ENCODE assay signal across 10 mouse cellular contexts in genomic region chr11:84817362-84817761, GRCm38 (mm10). TPM values are rescaled to one million over a fixed set of nuclear protein-coding genes. Genes with fewer than 3 reads are reported as not detected.
DNase-seq lines count a peak whose midpoint lies in the region; ATAC-seq and TF ChIP-seq lines count a peak whose summit lies in the region.
"Had no signal": no experiment of that assay in that cellular context is flagged by ENCODE, and none has a peak within 500 bp of the region (broad histone marks: within the 10 kb centered on the region; RNA-seq: fewer than 3 reads in every experiment).

No protein-coding gene starts in this region.

- DNase-seq in gastrocnemius, adult 2 months: peak; percentile 45
- no peak for DNase-seq in gastrocnemius, postnatal 36 days
- peak; percentile 31 for DNase-seq in midbrain, postnatal 0 days (ENCODE audit: low spot score)
- DNase-seq in midbrain, embryonic 10.5 days (ENCODE audit: low spot score): no peak
- no peak for DNase-seq in Patski (ENCODE audit: low read depth, low spot score)
- DNase-seq in naive thymus-derived CD4-positive, alpha-beta T cell, adult 2 months (ENCODE audit: low read depth): peak; percentile 46

- no peak overlapping the region for H3K4me3 ChIP-seq in gastrocnemius, adult 2 months
- H3K4me3 ChIP-seq in midbrain, postnatal 0 days (ENCODE audit: low read depth, low read length): no peak overlapping the region
- no peak overlapping the region for H3K4me3 ChIP-seq in midbrain, embryonic 10.5 days
- no peak overlapping the region for H3K4me3 ChIP-seq in heart, embryonic 11.5 days (ENCODE audit: low read depth, low read length)

- in situ Hi-C loops in Patski (cut with MboI; ENCODE audit: low pct_unique_long_range_greater_than_20kb): loop anchor here (5.0 to 10.0 kb wide), 2 partner anchors 550 to 673 kb away; no protein-coding TSS in a partner anchor

- H3K36me3 ChIP-seq in midbrain, postnatal 0 days (ENCODE audit: insufficient read depth, low read length): no peaks in the 10 kb centered on the region; the same call in 1 of the 2 replicates
- H3K36me3 ChIP-seq in midbrain, embryonic 10.5 days: peaks cover 16% of the 10 kb centered on the region
- H3K36me3 ChIP-seq in heart, embryonic 11.5 days (ENCODE audit: control insufficient read depth, insufficient read depth, low read length): no peaks in the 10 kb centered on the region
- H3K36me3 ChIP-seq: embryonic facial prominence, embryonic 12.5 days; neural tube, embryonic 12.5 days had no signal

- no peak for ATAC-seq in midbrain, postnatal 0 days (ENCODE audit: low FRiP score)
- ATAC-seq in Patski: no peak
- ATAC-seq in granulocyte monocyte progenitor cell, adult 5-6 weeks (replicated peaks; ENCODE audit: poor library complexity, severe bottlenecking): no peak
- ATAC-seq in heart, embryonic 11.5 days (replicated peaks; ENCODE audit: insufficient number of reproducible peaks, low FRiP score, low TSS enrichment): no peak

- no peak overlapping the region for H3K27ac ChIP-seq in gastrocnemius, adult 2 months
- H3K27ac ChIP-seq in midbrain, postnatal 0 days (ENCODE audit: low read depth, low read length): no peak overlapping the region
- no peak overlapping the region for H3K27ac ChIP-seq in midbrain, embryonic 10.5 days (replicated peaks)
- H3K27ac ChIP-seq in heart, embryonic 11.5 days (ENCODE audit: low read depth, low read length): no peak overlapping the region
- H3K27ac ChIP-seq: embryonic facial prominence, embryonic 12.5 days; neural tube, embryonic 12.5 days had no signal

- no peaks in the 10 kb centered on the region for H3K4me1 ChIP-seq in midbrain, postnatal 0 days (ENCODE audit: insufficient read depth, low read length)
- H3K4me1 ChIP-seq in midbrain, embryonic 10.5 days: peaks cover 20% of the 10 kb centered on the region
- H3K4me1 ChIP-seq in heart, embryonic 11.5 days (ENCODE audit: control insufficient read depth, insufficient read depth, low read length): peaks cover 5% of the 10 kb centered on the region; the same call in 1 of the 2 replicates
- H3K4me1 ChIP-seq: embryonic facial prominence, embryonic 12.5 days had no signal

- no peaks in the 10 kb centered on the region for H3K27me3 ChIP-seq in midbrain, postnatal 0 days (ENCODE audit: insufficient read depth, low read length)
- no peaks in the 10 kb centered on the region for H3K27me3 ChIP-seq in midbrain, embryonic 10.5 days (ENCODE audit: low read depth, poor library complexity, severe bottlenecking)
- no peaks in the 10 kb centered on the region for H3K27me3 ChIP-seq in Patski
- peaks cover 5% of the 10 kb centered on the region; the same call in 1 of the 2 replicates for H3K27me3 ChIP-seq in heart, embryonic 11.5 days (ENCODE audit: control insufficient read depth, insufficient read depth, low read length)
- H3K27me3 ChIP-seq: embryonic facial prominence, embryonic 12.5 days; neural tube, embryonic 12.5 days had no signal

- peak; percentile 31; the same call in 1 of the 2 replicates for TF ChIP-seq CTCF in gastrocnemius, adult 2 months (IDR thresholded peaks at IDR 0.05)
- TF ChIP-seq CTCF in midbrain, postnatal 0 days (IDR thresholded peaks at IDR 0.05): peak; percentile 58
- TF ChIP-seq CTCF in Patski (IDR thresholded peaks at IDR 0.05): peak; percentile 46

- no peak overlapping the region for H3K9ac ChIP-seq in midbrain, postnatal 0 days (replicated peaks; ENCODE audit: low read length, poor library complexity, severe bottlenecking)
- no peak overlapping the region for H3K9ac ChIP-seq in heart, embryonic 11.5 days (ENCODE audit: low read depth, low read length)
- H3K9ac ChIP-seq: neural tube, embryonic 12.5 days had no signal

- H3K9me3 ChIP-seq in midbrain, postnatal 0 days (ENCODE audit: low read length): no peaks in the 10 kb centered on the region
- no peaks in the 10 kb centered on the region for H3K9me3 ChIP-seq in midbrain, embryonic 10.5 days (replicated peaks)
- H3K9me3 ChIP-seq in heart, embryonic 11.5 days (replicated peaks; ENCODE audit: control insufficient read depth, low read length): no peaks in the 10 kb centered on the region
- H3K9me3 ChIP-seq: embryonic facial prominence, embryonic 12.5 days; neural tube, embryonic 12.5 days had no signal

- POLR2A ChIA-PET in Patski (lab: Charles Lee): interaction anchor here (0.6 to 2.0 kb wide), 2 partner anchors 53 to 446 kb away, joined by 3 to 6 read pairs; partner anchors contain the start of gene Ggnbp2

- CTCF ChIA-PET in Patski (lab: Charles Lee): interaction anchor here (1.1 to 1.4 kb wide), 6 partner anchors 19 to 553 kb away, joined by 3 to 6 read pairs (median 3); no protein-coding TSS in a partner anchor

- intact Hi-C loops in gastrocnemius, adult 2 months (cut with DNase I): loop anchor here (10.0 kb wide), 1 partner anchor 303 kb away; the partner anchor contains the start of gene Aatf
- intact Hi-C loops in gastrocnemius, postnatal 36 days (cut with DNase I): loop anchor here (5.0 kb wide), 1 partner anchor 390 kb away; no protein-coding TSS in a partner anchor

- no peak overlapping the region for H3K4me2 ChIP-seq in midbrain, postnatal 0 days (ENCODE audit: low read depth, low read length, poor library complexity, severe bottlenecking)
- no peak overlapping the region for H3K4me2 ChIP-seq in heart, embryonic 11.5 days

- WGBS in midbrain, postnatal 0 days: 80% methylated on average over 6 of the region's 6 CpGs
- 82% methylated on average over 6 of the region's 6 CpGs for WGBS in midbrain, embryonic 10.5 days
- WGBS in heart, embryonic 11.5 days (ENCODE audit: insufficient replicate concordance): 77% methylated on average over 6 of the region's 6 CpGs

RNA-seq across cellular contexts. Expression of gene Mrm1, which starts 2.0 kb away (rescaled TPM):
- 1 to 10 TPM; 7.7 to 9.1 TPM for total RNA-seq in gastrocnemius, adult 2 months (2021)
- total RNA-seq in gastrocnemius, postnatal 36 days (2021): 1 to 10 TPM; 6.0 to 8.9 TPM
- 14.2 and 15.5 TPM in 2 replicates for total RNA-seq in midbrain, postnatal 0 days (2014; rRNA removed)
- 13.1 and 16.9 TPM in 2 replicates for polyA plus RNA-seq in midbrain, postnatal 0 days (2015; fragmentation: Nextera tagmentation; extraction: Ambion mirVana)
- polyA plus RNA-seq in midbrain, embryonic 10.5 days (2016; fragmentation: Nextera tagmentation; extraction: Ambion mirVana): 14.6 and 16.2 TPM in 2 replicates
- 16.7 TPM for polyA plus RNA-seq in Patski (2021)
- total RNA-seq in granulocyte monocyte progenitor cell, adult 5-6 weeks (2014; fragmentation: Nextera tagmentation): 8.1 and 10.9 TPM in 2 replicates
- 6.8 and 9.2 TPM in 2 replicates for total RNA-seq in granulocyte monocyte progenitor cell, adult 5-6 weeks (2017)
- 13.0 and 13.4 TPM in 2 replicates for polyA plus RNA-seq in heart, embryonic 11.5 days (2014; fragmentation: Nextera tagmentation; extraction: Ambion mirVana)

RNA-seq across cellular contexts. Expression of gene Dhrs11, which starts 11.4 kb away (rescaled TPM):
- total RNA-seq in gastrocnemius, adult 2 months (2021): 10 to 100 TPM; 34.5 to 36.6 TPM
- 10 to 100 TPM; 30.6 to 33.4 TPM for total RNA-seq in gastrocnemius, postnatal 36 days (2021)
- 7.6 and 10.1 TPM in 2 replicates for total RNA-seq in midbrain, postnatal 0 days (2014; rRNA removed)
- 9.1 and 12.3 TPM in 2 replicates for polyA plus RNA-seq in midbrain, postnatal 0 days (2015; fragmentation: Nextera tagmentation; extraction: Ambion mirVana)
- polyA plus RNA-seq in midbrain, embryonic 10.5 days (2016; fragmentation: Nextera tagmentation; extraction: Ambion mirVana): 12.0 and 12.8 TPM in 2 replicates
- 33.2 TPM for polyA plus RNA-seq in Patski (2021)
- total RNA-seq in granulocyte monocyte progenitor cell, adult 5-6 weeks (2014; fragmentation: Nextera tagmentation): 20.6 and 38.4 TPM in 2 replicates
- 14.9 and 15.9 TPM in 2 replicates for total RNA-seq in granulocyte monocyte progenitor cell, adult 5-6 weeks (2017)
- polyA plus RNA-seq in heart, embryonic 11.5 days (2014; fragmentation: Nextera tagmentation; extraction: Ambion mirVana): 34.3 and 43.5 TPM in 2 replicates

RNA-seq across cellular contexts. Expression of gene Ggnbp2, which starts 53.3 kb away (rescaled TPM):
- 10 to 100 TPM; 35.5 to 45.7 TPM for total RNA-seq in gastrocnemius, adult 2 months (2021)
- 10 to 100 TPM; 30.6 to 40.6 TPM for total RNA-seq in gastrocnemius, postnatal 36 days (2021)
- 39.2 and 52.1 TPM in 2 replicates for total RNA-seq in midbrain, postnatal 0 days (2014; rRNA removed)
- 62.9 and 65.8 TPM in 2 replicates for polyA plus RNA-seq in midbrain, postnatal 0 days (2015; fragmentation: Nextera tagmentation; extraction: Ambion mirVana)
- polyA plus RNA-seq in midbrain, embryonic 10.5 days (2016; fragmentation: Nextera tagmentation; extraction: Ambion mirVana): 55.7 and 56.3 TPM in 2 replicates
- polyA plus RNA-seq in Patski (2021): 100 TPM
- 72.0 and 78.9 TPM in 2 replicates for total RNA-seq in granulocyte monocyte progenitor cell, adult 5-6 weeks (2014; fragmentation: Nextera tagmentation)
- total RNA-seq in granulocyte monocyte progenitor cell, adult 5-6 weeks (2017): 78.5 and 110 TPM in 2 replicates
- 52.4 and 54.8 TPM in 2 replicates for polyA plus RNA-seq in heart, embryonic 11.5 days (2014; fragmentation: Nextera tagmentation; extraction: Ambion mirVana)

Comparison
In these comparisons a context has a peak if more than half of its experiments do, and no peak if none do; other contexts are left out.
1. DNase-seq: peak in gastrocnemius, adult 2 months (single experiment), midbrain, postnatal 0 days (single experiment) and naive thymus-derived CD4-positive, alpha-beta T cell, adult 2 months (single experiment); none in gastrocnemius, postnatal 36 days (0 of 2), midbrain, embryonic 10.5 days (single experiment) and Patski (single experiment).
2. Peak in every context shown above with its lines, with median percentiles within 50 percentile points of each other: CTCF ChIP-seq.